Mouse (Mus musculus): Measurements from ENCODE around the gene Smc3. TPM values are rescaled to one million over a fixed set of nuclear protein-coding genes. Genes with fewer than 3 reads are reported as not detected.

The Smc3 gene
- 60.2 TPM for polyA plus RNA-seq (2021)

- CTCF ChIA-PET, result interaction anchor here (0.7 to 1.5 kb wide), 14 partner anchors 9 to 208 kb away, joined by 3 to 7 read pairs (median 4); no protein-coding TSS in a partner anchor
- POLR2A ChIA-PET, result interaction anchor here (0.6 kb wide), 2 partner anchors 69 to 292 kb away, joined by 3 read pairs; partner anchors contain the start of gene Pdcd4
- peak; percentile 98 for TF ChIP-seq CTCF (IDR thresholded peaks at IDR 0.05)
- in situ Hi-C loops (cut with MboI; ENCODE audit: low pct_unique_long_range_greater_than_20kb), result no loop called here
- H3K27me3 ChIP-seq, result peaks cover 7% of the 10 kb centered on the region
- DNase-seq (ENCODE audit: low read depth, low spot score) (peak; percentile 91), ATAC-seq (peak; percentile 94)
These were observed at the start of gene Smc3 for GRCm38 (mm10) chr19:53599757-53600539. Gene Smc3 (plus strand): TSS chr19:53600398.

- CTCF ChIA-PET, result interaction anchor here (1.4 kb wide), 1 partner anchor 149 kb away, joined by 3 read pairs; no protein-coding TSS in a partner anchor
- DNase-seq (ENCODE audit: low read depth, low spot score), result no peak
- in situ Hi-C loops (cut with MboI; ENCODE audit: low pct_unique_long_range_greater_than_20kb), result no loop called here
- no peaks in the 10 kb centered on the region for H3K27me3 ChIP-seq
- ATAC-seq, result no peak
- POLR2A ChIA-PET, result no interaction called here
- no peak for TF ChIP-seq CTCF (IDR thresholded peaks at IDR 0.05)
These were observed 49.2 kb upstream of the Smc3 start for GRCm38 (mm10) chr19:53550972-53551371.

- DNase-seq (ENCODE audit: low read depth, low spot score) (no peak), ATAC-seq (no peak)
- CTCF ChIA-PET, result interaction anchor here (1.5 kb wide), 1 partner anchor 133 kb away, joined by 3 read pairs; no protein-coding TSS in a partner anchor
- H3K27me3 ChIP-seq, result no peaks in the 10 kb centered on the region
- in situ Hi-C loops (cut with MboI; ENCODE audit: low pct_unique_long_range_greater_than_20kb), result no loop called here
- TF ChIP-seq CTCF (IDR thresholded peaks at IDR 0.05), result no peak
- POLR2A ChIA-PET, result interaction anchor here (0.6 to 1.1 kb wide), 2 partner anchors 23 to 40 kb away, joined by 3 to 5 read pairs; partner anchors contain the start of gene Dusp5
These were observed 47.9 kb upstream of the Smc3 start for GRCm38 (mm10) chr19:53552216-53552786.

GRCm38 (mm10) chr19:53552795-53553194, 47.4 kb upstream of the Smc3 start:
- ChIA-PET CTCF (interaction anchor here (1.5 kb wide), 1 partner anchor 133 kb away, joined by 3 read pairs; no protein-coding TSS in a partner anchor), POLR2A (interaction anchor here (0.7 to 1.1 kb wide), 2 partner anchors 9 to 24 kb away, joined by 3 read pairs; partner anchors contain the start of gene Dusp5)
- ATAC-seq (peak; percentile 82), DNase-seq (ENCODE audit: low read depth, low spot score) (no peak)
- H3K27me3 ChIP-seq, result no peaks in the 10 kb centered on the region
- in situ Hi-C loops (cut with MboI; ENCODE audit: low pct_unique_long_range_greater_than_20kb), result no loop called here
- TF ChIP-seq CTCF (IDR thresholded peaks at IDR 0.05), result no peak

GRCm38 (mm10) chr19:53554402-53554801, 45.8 kb upstream of the Smc3 start:
- DNase-seq (ENCODE audit: low read depth, low spot score) (no peak), ATAC-seq (no peak)
- ChIA-PET POLR2A (interaction anchor here (0.9 to 1.1 kb wide), 2 partner anchors 10 to 160 kb away, joined by 3 read pairs; no protein-coding TSS in a partner anchor), CTCF (no interaction called here)
- in situ Hi-C loops (cut with MboI; ENCODE audit: low pct_unique_long_range_greater_than_20kb), result no loop called here
- no peak for TF ChIP-seq CTCF (IDR thresholded peaks at IDR 0.05)
- H3K27me3 ChIP-seq, result no peaks in the 10 kb centered on the region

GRCm38 (mm10) chr19:53554981-53555616, 45.1 kb upstream of the Smc3 start:
- in situ Hi-C loops (cut with MboI; ENCODE audit: low pct_unique_long_range_greater_than_20kb), result no loop called here

GRCm38 (mm10) chr19:53556841-53557240, 43.4 kb upstream of the Smc3 start:
- in situ Hi-C loops (cut with MboI; ENCODE audit: low pct_unique_long_range_greater_than_20kb), result no loop called here
- no peak for DNase-seq (ENCODE audit: low read depth, low spot score)
- no peak for ATAC-seq
- H3K27me3 ChIP-seq, result no peaks in the 10 kb centered on the region
- CTCF ChIA-PET, result no interaction called here
- no peak for TF ChIP-seq CTCF (IDR thresholded peaks at IDR 0.05)
- POLR2A ChIA-PET, result no interaction called here

More at GRCm38 (mm10) chr19:53554981-53555616, 45.1 kb upstream of the Smc3 start:
- peak; percentile 89 for DNase-seq (ENCODE audit: low read depth, low spot score)
- no peak for TF ChIP-seq CTCF (IDR thresholded peaks at IDR 0.05)
- peak; percentile 51 for ATAC-seq
- POLR2A ChIA-PET, result interaction anchor here (0.8 to 0.9 kb wide), 2 partner anchors 9 to 14 kb away, joined by 3 read pairs; no protein-coding TSS in a partner anchor
- CTCF ChIA-PET, result no interaction called here
- H3K27me3 ChIP-seq, result no peaks in the 10 kb centered on the region

- no peaks in the 10 kb centered on the region for H3K27me3 ChIP-seq
These were observed 42.8 kb upstream of the Smc3 start for GRCm38 (mm10) chr19:53557267-53557936.

GRCm38 (mm10) chr19:53560436-53560835, 39.8 kb upstream of the Smc3 start:
- ChIA-PET CTCF (no interaction called here), POLR2A (no interaction called here)
- no peak for ATAC-seq
- in situ Hi-C loops (cut with MboI; ENCODE audit: low pct_unique_long_range_greater_than_20kb), result no loop called here
- no peaks in the 10 kb centered on the region for H3K27me3 ChIP-seq
- no peak for TF ChIP-seq CTCF (IDR thresholded peaks at IDR 0.05)
- DNase-seq (ENCODE audit: low read depth, low spot score), result no peak

More at GRCm38 (mm10) chr19:53557267-53557936, 42.8 kb upstream of the Smc3 start:
- in situ Hi-C loops (cut with MboI; ENCODE audit: low pct_unique_long_range_greater_than_20kb), result no loop called here
- no peak for DNase-seq (ENCODE audit: low read depth, low spot score)
- TF ChIP-seq CTCF (IDR thresholded peaks at IDR 0.05), result no peak
- ChIA-PET POLR2A (no interaction called here), CTCF (no interaction called here)
- ATAC-seq, result no peak

GRCm38 (mm10) chr19:53564174-53564573, 36.0 kb upstream of the Smc3 start:
- in situ Hi-C loops (cut with MboI; ENCODE audit: low pct_unique_long_range_greater_than_20kb), result no loop called here
- CTCF ChIA-PET, result interaction anchor here (1.1 to 2.2 kb wide), 3 partner anchors 14 to 170 kb away, joined by 4 to 8 read pairs (median 5); no protein-coding TSS in a partner anchor
- POLR2A ChIA-PET, result interaction anchor here (0.7 kb wide), 1 partner anchor 9 kb away, joined by 3 read pairs; no protein-coding TSS in a partner anchor
- ATAC-seq (no peak), DNase-seq (ENCODE audit: low read depth, low spot score) (no peak)
- TF ChIP-seq CTCF (IDR thresholded peaks at IDR 0.05), result no peak
- no peaks in the 10 kb centered on the region for H3K27me3 ChIP-seq

Data from Patski (cell line).